Comparison of ENCODE assay signal across 9 mouse cellular contexts in the genomic region with DNA sequence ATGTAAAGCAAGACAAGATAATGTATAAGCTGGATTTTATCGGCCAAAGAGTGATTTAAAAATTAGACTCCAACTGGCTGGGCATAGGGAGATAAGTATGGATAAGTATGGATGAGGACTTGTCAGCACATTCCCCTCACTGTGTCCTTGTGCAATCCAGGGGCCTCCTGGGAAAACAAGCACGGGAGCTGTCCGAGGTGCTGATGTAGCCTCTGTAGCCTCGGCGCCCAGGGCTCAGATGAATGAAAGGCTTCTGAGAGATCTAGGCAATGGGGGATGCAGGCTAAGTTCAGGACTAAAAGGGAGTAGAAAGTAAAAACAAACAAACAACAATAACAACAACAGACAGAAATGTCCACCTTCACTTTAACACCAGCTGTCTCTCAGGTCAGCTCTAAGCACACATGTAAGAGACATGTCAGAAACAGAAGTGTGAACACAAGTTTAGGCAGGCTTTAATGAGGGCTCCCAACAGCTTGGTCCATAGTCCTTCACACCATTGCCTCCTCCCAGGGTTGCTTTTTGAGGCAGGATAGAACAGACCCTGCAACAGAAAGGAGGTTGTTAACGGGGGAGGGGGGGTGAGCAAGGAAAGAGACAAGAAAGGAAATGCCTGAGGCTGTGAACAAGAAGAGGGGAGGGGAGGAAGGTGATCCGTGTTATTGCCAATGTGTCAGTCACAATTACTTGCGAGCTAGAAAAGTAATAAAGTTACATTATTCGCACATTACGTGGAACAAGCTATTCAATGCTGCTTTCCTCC.
A peak's percentile ranks its signal among the peaks of the same experiment; 100 is the strongest.
DNase-seq lines count a peak whose midpoint lies in the region; ATAC-seq lines count a peak whose summit lies in the region.
"Had no signal": no experiment of that assay in that cellular context is flagged by ENCODE, and none has a peak within 500 bp of the region (broad histone marks: within the 10 kb centered on the region; RNA-seq: fewer than 3 reads in every experiment).

No protein-coding gene starts in this region.

- intact Hi-C loops in heart, postnatal 25 days (cut with DNase I) = no loop called here

- ATAC-seq in megakaryocyte progenitor cell, adult 5-6 weeks (replicated peaks; ENCODE audit: poor library complexity) = no peak

- peak; percentile 70 for DNase-seq in heart, adult 11 months
- DNase-seq in heart, postnatal 25 days (ENCODE audit: low spot score) = no peak
- peak; percentile 38 for DNase-seq in urinary bladder, postnatal 14 days (ENCODE audit: low spot score)
- DNase-seq in urinary bladder, adult 2 months (ENCODE audit: low spot score) = no peak
- peak; percentile 81 to 83 for DNase-seq in kidney, postnatal 4 days
- DNase-seq in right cerebral cortex, postnatal 14 days = no peak
- DNase-seq in cerebellum, adult 8-10 months = no peak
- DNase-seq: cerebellum, postnatal 36 days had no signal

Comparison
In these comparisons a context has a peak if more than half of its experiments do, and no peak if none do; other contexts are left out.
1. DNase-seq: peak in heart, adult 11 months (single experiment), urinary bladder, postnatal 14 days (single experiment) and kidney, postnatal 4 days (2 of 2); none in heart, postnatal 25 days (single experiment), urinary bladder, adult 2 months (single experiment), right cerebral cortex, postnatal 14 days (single experiment) and cerebellum, adult 8-10 months (single experiment).